Mouse (Mus musculus): ENCODE data around the gene Ccdc141. TPM values are rescaled to one million over a fixed set of nuclear protein-coding genes. Genes with fewer than 3 reads are reported as not detected.
A peak's percentile ranks its signal among the peaks of the same experiment; 100 is the strongest.

Gene Ccdc141
- polyA plus RNA-seq (2015; fragmentation: Nextera tagmentation; extraction: Ambion mirVana) = 12.7 and 12.9 TPM in 2 replicates

DNA sequence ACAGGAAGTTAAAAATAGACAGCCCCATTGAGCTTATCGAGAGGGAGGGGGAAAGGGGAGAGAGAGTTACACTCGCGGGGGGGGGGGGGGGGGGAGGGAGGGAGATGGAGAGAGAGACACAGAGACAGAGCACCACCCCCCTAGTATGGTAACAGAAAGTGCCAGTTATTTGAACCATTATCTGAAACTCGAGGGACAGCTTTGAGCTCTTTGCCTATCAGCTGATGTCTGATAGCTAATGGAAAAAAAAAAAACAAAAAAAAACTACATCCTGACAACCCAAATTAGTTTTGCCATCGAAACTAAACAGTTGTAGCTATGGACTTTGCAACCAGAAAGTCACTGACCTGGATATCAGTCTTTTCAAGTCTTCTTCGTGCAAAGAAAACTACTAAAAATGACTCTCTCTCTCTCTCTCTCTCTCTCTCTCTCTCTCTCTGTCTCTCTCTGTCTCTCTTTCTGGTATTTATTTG is at the start of gene Ccdc141:
TSS of gene Ccdc141 (minus strand) at position 4 of the 473 bp plus-strand sequence.
- peak; percentile 73 for DNase-seq (ENCODE audit: low spot score)
- Histone ChIP-seq H3K4me2 (ENCODE audit: low read length) (peak within 1 kb of the TSS; percentile 66), H3K27ac (peak within 1 kb of the TSS; percentile 85), H3K4me1 (replicated peaks; ENCODE audit: insufficient read depth, low read length) (peaks cover 21% of the 10 kb centered on the region; the same call in 1 of the 2 replicates), H3K36me3 (ENCODE audit: insufficient read depth, low read length) (no peaks in the 10 kb centered on the region), H3K9me3 (replicated peaks; ENCODE audit: low read length) (no peaks in the 10 kb centered on the region), H3K27me3 (ENCODE audit: insufficient read depth, low read length) (no peaks in the 10 kb centered on the region), H3K9ac (ENCODE audit: low read depth, low read length) (peak within 1 kb of the TSS; percentile 61), H3K4me3 (replicated peaks; ENCODE audit: low read depth, low read length) (peak within 1 kb of the TSS; percentile 47)
- WGBS = 9% methylated on average over 6 of the region's 6 CpGs
- no peak for ATAC-seq (replicated peaks; ENCODE audit: low FRiP score, low read depth)
- TF ChIP-seq CTCF (IDR thresholded peaks at IDR 0.05; ENCODE audit: low read depth) = no peak

DNA sequence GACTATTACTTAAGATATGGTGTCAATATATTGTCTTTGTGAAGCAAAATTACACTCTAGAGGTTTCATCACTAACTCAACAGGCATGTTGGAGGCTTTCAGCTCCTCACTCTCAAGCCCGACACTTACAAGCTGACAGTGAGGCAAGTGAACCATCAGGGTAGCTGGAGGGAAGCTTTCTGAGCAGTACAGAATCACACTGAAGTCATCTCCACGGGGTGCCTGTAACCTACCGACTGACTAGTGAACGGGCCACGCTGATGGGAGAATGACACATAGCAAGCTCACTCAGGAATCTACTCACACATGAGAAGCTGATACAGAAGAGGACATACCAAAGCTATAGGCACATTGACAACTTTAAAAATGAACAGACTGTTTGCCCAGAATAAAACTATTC is 42.4 kb upstream of the Ccdc141 start:
- no peaks in the 10 kb centered on the region for H3K4me1 ChIP-seq (replicated peaks; ENCODE audit: insufficient read depth, low read length)
- H3K36me3 ChIP-seq (ENCODE audit: insufficient read depth, low read length) = 0 out of 2 replicates have a peak, but pooled peaks cover 19% of the 10 kb centered on the region
- WGBS = 90% methylated on average over 5 of the region's 5 CpGs
- H3K27me3 ChIP-seq (ENCODE audit: insufficient read depth, low read length) = no peaks in the 10 kb centered on the region
- DNase-seq (ENCODE audit: low spot score) (no peak), ATAC-seq (replicated peaks; ENCODE audit: low FRiP score, low read depth) (no peak)
- no peak for TF ChIP-seq CTCF (IDR thresholded peaks at IDR 0.05; ENCODE audit: low read depth)
- H3K4me3 ChIP-seq (replicated peaks; ENCODE audit: low read depth, low read length) = no peak overlapping the region
- no peaks in the 10 kb centered on the region for H3K9me3 ChIP-seq (replicated peaks; ENCODE audit: low read length)
- no peak overlapping the region for H3K4me2 ChIP-seq (ENCODE audit: low read length)
- H3K27ac ChIP-seq = no peak overlapping the region
- no peak overlapping the region for H3K9ac ChIP-seq (ENCODE audit: low read depth, low read length)

DNA sequence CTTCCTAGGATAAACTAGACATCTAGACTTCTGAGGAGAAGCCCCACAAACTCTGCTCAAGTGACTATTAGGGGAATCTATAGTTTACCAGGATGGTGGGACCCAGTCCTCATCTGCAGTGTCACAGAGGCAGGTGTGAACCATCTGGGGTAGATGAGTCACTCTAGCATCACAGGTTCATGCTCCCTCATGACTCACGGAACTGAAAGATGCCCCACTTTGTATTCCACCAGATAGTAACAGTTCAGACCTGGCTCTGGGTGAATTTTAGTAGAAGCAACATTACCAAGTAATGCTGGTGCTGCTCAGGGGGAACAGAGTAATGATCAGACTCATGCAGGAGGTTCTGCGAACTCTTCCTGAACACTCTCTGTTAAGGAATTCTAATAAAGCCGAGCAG is 36.5 kb upstream of the Ccdc141 start:
- H3K36me3 ChIP-seq (ENCODE audit: insufficient read depth, low read length) = 0 out of 2 replicates have a peak, but pooled peaks cover 11% of the 10 kb centered on the region
- 88% methylated on average over 3 of the region's 3 CpGs for WGBS
- H3K4me2 ChIP-seq (ENCODE audit: low read length) = no peak overlapping the region

DNA sequence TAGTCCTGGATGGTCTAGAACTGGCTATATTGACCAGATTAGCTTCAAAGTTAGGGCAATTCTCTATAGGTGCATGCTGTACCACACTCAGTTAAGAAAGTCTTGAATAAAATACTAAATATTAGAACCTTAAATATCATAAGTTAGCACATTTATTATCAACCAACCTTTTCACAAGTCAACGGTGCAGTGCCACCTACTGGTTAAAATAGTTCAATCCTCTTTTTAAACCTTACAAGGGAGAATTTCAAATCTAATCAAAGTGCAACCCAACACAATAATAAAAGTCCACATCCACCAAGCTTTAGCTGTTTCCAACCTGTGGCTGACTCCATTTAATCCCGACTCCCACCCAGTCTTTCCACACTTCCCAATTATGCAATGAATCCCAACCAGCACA is 33.5 kb upstream of the Ccdc141 start:
- no peaks in the 10 kb centered on the region for H3K27me3 ChIP-seq (ENCODE audit: insufficient read depth, low read length)
- peak; percentile 75 for TF ChIP-seq CTCF (IDR thresholded peaks at IDR 0.05; ENCODE audit: low read depth)
- H3K9me3 ChIP-seq (replicated peaks; ENCODE audit: low read length) = no peaks in the 10 kb centered on the region
- H3K4me3 ChIP-seq (replicated peaks; ENCODE audit: low read depth, low read length) = no peak overlapping the region
- H3K9ac ChIP-seq (ENCODE audit: low read depth, low read length) = no peak overlapping the region
- H3K27ac ChIP-seq = no peak overlapping the region
- 60% methylated on average over 2 of the region's 2 CpGs for WGBS
- DNase-seq (ENCODE audit: low spot score) = peak; percentile 60
- peaks cover 12% of the 10 kb centered on the region; the same call in 1 of the 2 replicates for H3K36me3 ChIP-seq (ENCODE audit: insufficient read depth, low read length)
- no peak overlapping the region for H3K4me2 ChIP-seq (ENCODE audit: low read length)
- no peak for ATAC-seq (replicated peaks; ENCODE audit: low FRiP score, low read depth)
- H3K4me1 ChIP-seq (replicated peaks; ENCODE audit: insufficient read depth, low read length) = no peaks in the 10 kb centered on the region

More for the DNA sequence above, 36.5 kb upstream of the Ccdc141 start:
- DNase-seq (ENCODE audit: low spot score) = no peak
- no peak for TF ChIP-seq CTCF (IDR thresholded peaks at IDR 0.05; ENCODE audit: low read depth)
- Histone ChIP-seq H3K9me3 (replicated peaks; ENCODE audit: low read length) (no peaks in the 10 kb centered on the region), H3K9ac (ENCODE audit: low read depth, low read length) (no peak overlapping the region), H3K27ac (no peak overlapping the region), H3K4me3 (replicated peaks; ENCODE audit: low read depth, low read length) (no peak overlapping the region), H3K27me3 (ENCODE audit: insufficient read depth, low read length) (no peaks in the 10 kb centered on the region), H3K4me1 (replicated peaks; ENCODE audit: insufficient read depth, low read length) (no peaks in the 10 kb centered on the region)
- no peak for ATAC-seq (replicated peaks; ENCODE audit: low FRiP score, low read depth)

DNA sequence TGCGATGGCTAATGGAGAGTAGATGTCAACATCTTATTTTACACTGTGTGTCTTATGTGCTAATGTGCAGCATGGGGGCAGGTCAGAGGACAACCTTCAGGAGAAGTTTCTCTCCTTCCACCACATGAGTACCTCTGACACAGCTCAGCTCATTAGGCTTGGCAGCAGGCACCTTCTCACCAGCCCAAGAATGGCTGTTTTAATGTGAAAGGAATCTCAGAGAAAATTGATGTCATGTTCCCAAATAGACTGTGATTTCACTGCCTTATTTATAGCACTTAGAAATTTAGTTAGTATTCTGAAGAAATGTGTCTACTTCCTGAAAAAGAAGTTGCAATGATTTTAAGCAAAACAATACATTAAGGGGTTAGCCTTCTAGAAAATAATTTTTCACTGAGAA is 31.5 kb upstream of the Ccdc141 start:
- no peak for DNase-seq (ENCODE audit: low spot score)
- Histone ChIP-seq H3K4me3 (replicated peaks; ENCODE audit: low read depth, low read length) (no peak overlapping the region), H3K9me3 (replicated peaks; ENCODE audit: low read length) (no peaks in the 10 kb centered on the region), H3K36me3 (ENCODE audit: insufficient read depth, low read length) (peaks cover 15% of the 10 kb centered on the region; the same call in 1 of the 2 replicates), H3K4me1 (replicated peaks; ENCODE audit: insufficient read depth, low read length) (no peaks in the 10 kb centered on the region), H3K9ac (ENCODE audit: low read depth, low read length) (no peak overlapping the region), H3K27me3 (ENCODE audit: insufficient read depth, low read length) (no peaks in the 10 kb centered on the region), H3K4me2 (ENCODE audit: low read length) (no peak overlapping the region), H3K27ac (no peak overlapping the region)
- no peak for TF ChIP-seq CTCF (IDR thresholded peaks at IDR 0.05; ENCODE audit: low read depth)
- ATAC-seq (replicated peaks; ENCODE audit: low FRiP score, low read depth) = no peak
- WGBS = 92% methylated on average over 1 of the region's 1 CpGs

DNA sequence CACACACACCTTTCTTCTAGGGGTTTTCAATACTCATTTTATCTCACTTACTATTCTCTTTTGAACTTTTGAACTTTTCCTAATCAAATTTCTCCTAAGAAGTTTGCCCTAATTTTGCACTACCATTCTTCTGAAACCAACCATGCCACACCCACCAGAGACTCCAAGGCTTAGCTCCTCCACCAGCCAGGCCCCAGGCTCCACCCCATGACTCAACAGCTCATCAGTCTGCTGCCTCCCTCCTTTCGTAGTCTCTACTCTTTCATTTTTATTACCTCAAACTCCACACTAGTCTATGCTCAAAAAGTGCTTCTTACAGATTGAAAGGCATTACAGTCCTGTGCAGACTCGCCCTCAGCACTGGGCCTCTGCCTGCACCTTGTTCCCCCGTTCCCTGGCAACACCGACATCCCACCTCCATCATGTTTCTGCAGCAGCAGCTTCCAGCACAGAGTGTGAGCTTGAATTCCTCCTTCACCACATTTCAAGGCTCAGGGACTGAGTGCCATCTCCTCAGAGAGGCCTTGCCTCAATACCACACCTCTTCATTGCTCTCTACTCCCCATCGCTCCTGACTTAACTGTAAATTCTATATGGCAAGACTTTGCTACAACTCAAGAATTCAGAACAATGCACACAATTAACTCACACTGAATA is 30.6 kb upstream of the Ccdc141 start:
- H3K27me3 ChIP-seq (ENCODE audit: insufficient read depth, low read length) = no peaks in the 10 kb centered on the region
- H3K9ac ChIP-seq (ENCODE audit: low read depth, low read length) = no peak overlapping the region
- WGBS = 85% methylated on average over 5 of the region's 5 CpGs
- no peaks in the 10 kb centered on the region for H3K9me3 ChIP-seq (replicated peaks; ENCODE audit: low read length)
- TF ChIP-seq CTCF (IDR thresholded peaks at IDR 0.05; ENCODE audit: low read depth) = no peak
- H3K36me3 ChIP-seq (ENCODE audit: insufficient read depth, low read length) = peaks cover 14% of the 10 kb centered on the region; the same call in 1 of the 2 replicates
- no peaks in the 10 kb centered on the region for H3K4me1 ChIP-seq (replicated peaks; ENCODE audit: insufficient read depth, low read length)
- no peak overlapping the region for H3K4me2 ChIP-seq (ENCODE audit: low read length)
- no peak overlapping the region for H3K4me3 ChIP-seq (replicated peaks; ENCODE audit: low read depth, low read length)
- DNase-seq (ENCODE audit: low spot score) (no peak), ATAC-seq (replicated peaks; ENCODE audit: low FRiP score, low read depth) (no peak)
- no peak overlapping the region for H3K27ac ChIP-seq
